Mouse (Mus musculus) myocyte (in vitro differentiated cells): ENCODE measurements at regions not wholly inside any gene's neighbourhood (a gene's known extent, or its start where the extent isn't known, plus 50 kb on each side); places are given as distances from the start of the nearest gene placed in this dataset.

Experiments
- H3K27me3 ChIP-seq: one replicate; pipeline ENCODE4 v1.6.1; 2011; ENCODE audit not compliant: control insufficient read depth, insufficient read depth, insufficient read length
- H3K36me3 ChIP-seq: one replicate; pipeline ENCODE4 v1.6.1; 2011; ENCODE audit not compliant: control insufficient read depth, insufficient read depth
- H3K4me2 ChIP-seq: one replicate; pipeline ENCODE4 v1.6.1; 2011; ENCODE audit warnings: low read depth, control low read depth
- H3K4me3 ChIP-seq: one replicate; pipeline ENCODE4 v1.5.1; 2011; ENCODE audit warnings: mild to moderate bottlenecking, control low read depth, moderate library complexity
- H3K79me2 ChIP-seq: one replicate; pipeline ENCODE4 v1.6.1; 2011; ENCODE audit not compliant: control insufficient read depth, insufficient read depth
- H3ac ChIP-seq: one replicate; pipeline ENCODE4 v1.6.1; 2011; ENCODE audit not compliant: control insufficient read depth, insufficient read length
- CEBPB ChIP-seq: IDR thresholded peaks from 2 replicates; pipeline ENCODE4 v1.6.1; 2011; ENCODE audit warnings: mild to moderate bottlenecking, moderate library complexity; ENCODE audit not compliant: poor library complexity, insufficient read depth, severe bottlenecking
- E2F4 ChIP-seq: IDR thresholded peaks from one replicate; pipeline ENCODE4 v1.6.1; 2011; ENCODE audit warnings: mild to moderate bottlenecking, control low read depth, moderate library complexity; ENCODE audit not compliant: insufficient read depth
- MAX ChIP-seq: IDR thresholded peaks from one replicate; pipeline ENCODE4 v1.6.1; 2011; ENCODE audit warnings: low read depth, mild to moderate bottlenecking, control low read depth
- MYOD1 ChIP-seq, 3 experiments: IDR thresholded peaks; one replicate each; pipeline ENCODE4 v1.6.1; 2011; ENCODE audit warnings: control low read depth in 2 of 3, low read depth in 2 of 3, mild to moderate bottlenecking in 2 of 3, moderate library complexity in 1 of 3; ENCODE audit not compliant: insufficient read length in 2 of 3, control insufficient read depth in 1 of 3
- MYOG ChIP-seq, 3 experiments: IDR thresholded peaks; one replicate each; pipeline ENCODE4 v1.6.1; 2011; ENCODE audit warnings: control low read depth in 2 of 3, low read depth in 2 of 3, mild to moderate bottlenecking in 2 of 3; ENCODE audit not compliant: insufficient read length in 2 of 3, control insufficient read depth in 1 of 3, insufficient read depth in 1 of 3
- POLR2A ChIP-seq: IDR thresholded peaks from one replicate; pipeline ENCODE4 v1.6.1; 2011; ENCODE audit warnings: low read depth, mild to moderate bottlenecking, control low read depth, moderate library complexity; ENCODE audit not compliant: insufficient read length
- POLR2AphosphoS2 ChIP-seq: IDR thresholded peaks from one replicate; pipeline ENCODE4 v1.6.1; 2011; ENCODE audit warnings: low read depth, control low read depth; ENCODE audit not compliant: insufficient read length
- REST ChIP-seq: IDR thresholded peaks from one replicate; pipeline ENCODE4 v1.6.1; 2011; ENCODE audit warnings: mild to moderate bottlenecking, control low read depth, moderate library complexity; ENCODE audit not compliant: insufficient read depth, insufficient read length
- SRF ChIP-seq: IDR thresholded peaks from one replicate; pipeline ENCODE4 v1.6.1; 2011; ENCODE audit warnings: low read depth; ENCODE audit not compliant: control insufficient read depth, insufficient read length
- TCF12 ChIP-seq: IDR thresholded peaks from one replicate; pipeline ENCODE4 v1.6.1; 2011; ENCODE audit warnings: mild to moderate bottlenecking, control low read depth; ENCODE audit not compliant: poor library complexity, insufficient read depth, severe bottlenecking
- TCF3 ChIP-seq: IDR thresholded peaks from one replicate; pipeline ENCODE4 v1.6.1; 2011; ENCODE audit warnings: low read depth, control low read depth; ENCODE audit not compliant: insufficient read length
- USF1 ChIP-seq: IDR thresholded peaks from one replicate; pipeline ENCODE4 v1.6.1; 2011; ENCODE audit warnings: low read depth, mild to moderate bottlenecking, control low read depth, moderate library complexity

DNA sequence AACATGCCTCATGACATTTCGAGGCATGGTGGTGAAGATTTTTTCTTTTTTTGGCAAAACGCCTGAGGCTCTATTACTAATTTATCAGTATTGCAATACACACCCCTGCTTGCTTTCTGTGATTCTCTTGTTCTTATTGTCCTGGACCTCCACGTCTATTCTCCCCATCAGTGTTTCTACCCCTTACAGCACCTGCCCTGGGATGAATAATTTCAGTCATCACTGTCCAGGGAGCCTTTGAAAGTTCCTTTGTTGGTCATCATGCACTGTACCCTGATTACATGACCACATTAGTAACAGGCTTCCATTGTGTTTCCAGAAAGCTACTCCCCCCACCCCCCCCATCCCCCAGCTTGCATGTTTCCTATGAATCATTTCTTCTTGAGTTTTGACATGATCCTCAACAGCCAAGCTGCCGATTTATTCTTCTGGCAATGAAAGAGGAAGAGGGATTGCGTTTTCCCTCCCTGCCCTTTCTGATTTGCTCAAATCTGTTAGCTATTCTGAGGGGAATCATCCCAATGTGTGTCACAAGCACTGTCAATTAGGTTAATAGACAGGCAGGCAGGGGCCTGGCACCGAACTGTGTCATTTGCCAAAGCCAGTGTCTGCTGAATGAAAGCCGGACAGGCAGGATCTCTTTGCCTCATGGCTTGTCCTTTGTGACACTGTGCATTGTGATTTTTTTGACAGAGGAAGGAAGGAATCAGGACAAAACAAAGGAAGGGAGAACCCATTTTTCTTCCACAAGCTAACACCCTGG, 493.4 kb upstream of the Nr5a2 start:
- no peak overlapping the region for H3K4me3 ChIP-seq
- TF ChIP-seq MYOD1 (IDR thresholded peaks at IDR 0.05; ENCODE audit: control insufficient read depth in 1 of 3, insufficient read length in 2 of 3, low read depth in 2 of 3), result no peak
- no peak for TF ChIP-seq REST
- no peak for TF ChIP-seq SRF
- TF ChIP-seq MYOG (IDR thresholded peaks at IDR 0.05; ENCODE audit: control insufficient read depth in 1 of 3, insufficient read depth in 1 of 3, insufficient read length in 2 of 3, low read depth in 2 of 3), result no peak
- no peak for TF ChIP-seq TCF12
- H3K27me3 ChIP-seq, result no peaks in the 10 kb centered on the region
- H3K36me3 ChIP-seq, result no peaks in the 10 kb centered on the region
- no peak overlapping the region for H3K4me2 ChIP-seq
- H3ac ChIP-seq, result no peak overlapping the region
- H3K79me2 ChIP-seq, result no peaks in the 10 kb centered on the region

- no peaks in the 10 kb centered on the region for H3K27me3 ChIP-seq
- no peak overlapping the region for H3K4me3 ChIP-seq
- TF ChIP-seq MYOD1 (IDR thresholded peaks at IDR 0.05; ENCODE audit: control insufficient read depth in 1 of 3, insufficient read length in 2 of 3, low read depth in 2 of 3) (no peak), E2F4 (no peak), POLR2AphosphoS2 (no peak), TCF12 (no peak), POLR2A (no peak), MYOG (IDR thresholded peaks at IDR 0.05; ENCODE audit: control insufficient read depth in 1 of 3, insufficient read depth in 1 of 3, insufficient read length in 2 of 3, low read depth in 2 of 3) (no peak), MAX (no peak), USF1 (no peak), SRF (no peak), TCF3 (no peak), CEBPB (no peak), REST (no peak)
- no peak overlapping the region for H3ac ChIP-seq
- no peaks in the 10 kb centered on the region for H3K36me3 ChIP-seq
- no peaks in the 10 kb centered on the region for H3K79me2 ChIP-seq
- no peak overlapping the region for H3K4me2 ChIP-seq
Measured at GRCm38 (mm10) chr1:137452749-137453148, 492.5 kb upstream of the Nr5a2 start.

DNA sequence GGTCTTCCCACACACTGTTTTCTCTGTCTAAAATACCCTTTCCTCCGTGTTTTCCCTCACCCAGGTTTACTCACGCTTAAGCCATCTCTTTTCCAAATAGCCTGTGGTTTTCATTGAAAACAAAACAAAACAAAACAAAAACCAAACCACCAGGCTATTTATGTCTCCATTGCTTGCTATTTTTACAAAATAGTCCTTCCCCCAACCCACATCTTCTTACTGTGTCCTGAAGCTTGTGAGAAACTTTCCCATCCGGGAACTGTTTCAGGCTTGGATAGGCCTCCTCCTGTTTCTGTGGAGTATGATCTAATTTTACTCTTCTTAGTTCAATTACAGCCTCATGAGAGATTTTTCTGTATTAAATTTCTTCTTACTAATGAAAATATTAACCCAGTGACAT, 486.2 kb upstream of the Nr5a2 start:
- peak overlapping the region; percentile 56 for H3K4me2 ChIP-seq
- H3K27me3 ChIP-seq, result no peaks in the 10 kb centered on the region
- H3K36me3 ChIP-seq, result no peaks in the 10 kb centered on the region
- H3K4me3 ChIP-seq, result no peak overlapping the region
- no peak overlapping the region for H3ac ChIP-seq
- TF ChIP-seq MYOD1 (IDR thresholded peaks at IDR 0.05; ENCODE audit: control insufficient read depth in 1 of 3, insufficient read length in 2 of 3, low read depth in 2 of 3) (no peak), SRF (no peak), MAX (no peak), TCF12 (no peak), USF1 (no peak), REST (no peak), TCF3 (no peak)
- no peaks in the 10 kb centered on the region for H3K79me2 ChIP-seq

- no peak overlapping the region for H3K4me2 ChIP-seq
- H3K4me3 ChIP-seq, result no peak overlapping the region
- TF ChIP-seq MYOD1 (IDR thresholded peaks at IDR 0.05; ENCODE audit: control insufficient read depth in 1 of 3, insufficient read length in 2 of 3, low read depth in 2 of 3), result no peak
- no peak for TF ChIP-seq USF1
- no peak for TF ChIP-seq TCF12
- no peak for TF ChIP-seq POLR2AphosphoS2
- no peak for TF ChIP-seq MAX
- TF ChIP-seq SRF, result no peak
- TF ChIP-seq E2F4, result no peak
- TF ChIP-seq MYOG (IDR thresholded peaks at IDR 0.05; ENCODE audit: control insufficient read depth in 1 of 3, insufficient read depth in 1 of 3, insufficient read length in 2 of 3, low read depth in 2 of 3), result no peak
- H3K36me3 ChIP-seq, result no peaks in the 10 kb centered on the region
- H3K27me3 ChIP-seq, result no peaks in the 10 kb centered on the region
- H3K79me2 ChIP-seq, result no peaks in the 10 kb centered on the region
- no peak overlapping the region for H3ac ChIP-seq
Measured at GRCm38 (mm10) chr1:137428110-137428509, 467.9 kb upstream of the Nr5a2 start.

GRCm38 (mm10) chr1:137418388-137418787, 458.1 kb upstream of the Nr5a2 start:
- TF ChIP-seq CEBPB, result no peak
- no peak for TF ChIP-seq POLR2A
- TF ChIP-seq TCF12, result no peak
- TF ChIP-seq REST, result no peak
- TF ChIP-seq SRF, result no peak
- TF ChIP-seq MAX, result no peak
- no peak for TF ChIP-seq TCF3
- TF ChIP-seq MYOG (IDR thresholded peaks at IDR 0.05; ENCODE audit: control insufficient read depth in 1 of 3, insufficient read depth in 1 of 3, insufficient read length in 2 of 3, low read depth in 2 of 3), result no peak
- no peak for TF ChIP-seq MYOD1 (IDR thresholded peaks at IDR 0.05; ENCODE audit: control insufficient read depth in 1 of 3, insufficient read length in 2 of 3, low read depth in 2 of 3)
- no peak for TF ChIP-seq USF1
- no peak for TF ChIP-seq E2F4
- TF ChIP-seq POLR2AphosphoS2, result no peak

More at GRCm38 (mm10) chr1:137418388-137418787, 458.1 kb upstream of the Nr5a2 start:
- H3ac ChIP-seq, result no peak overlapping the region
- no peaks in the 10 kb centered on the region for H3K79me2 ChIP-seq
- H3K4me3 ChIP-seq, result no peak overlapping the region
- H3K36me3 ChIP-seq, result no peaks in the 10 kb centered on the region
- H3K27me3 ChIP-seq, result no peaks in the 10 kb centered on the region
- no peak overlapping the region for H3K4me2 ChIP-seq
